Mouse (Mus musculus): ENCODE data around the gene Fcrla. TPM values are rescaled to one million over a fixed set of nuclear protein-coding genes. Genes with fewer than 3 reads are reported as not detected.

Gene Fcrla
- 17.8 TPM for polyA plus RNA-seq (2014; fragmentation: Illumina TruSeq; extraction: RNeasy Lipid Tissue Mini Kit (QIAGEN cat#74804); ENCODE audit: insufficient read depth, low read depth, low replicate concordance)

DNA sequence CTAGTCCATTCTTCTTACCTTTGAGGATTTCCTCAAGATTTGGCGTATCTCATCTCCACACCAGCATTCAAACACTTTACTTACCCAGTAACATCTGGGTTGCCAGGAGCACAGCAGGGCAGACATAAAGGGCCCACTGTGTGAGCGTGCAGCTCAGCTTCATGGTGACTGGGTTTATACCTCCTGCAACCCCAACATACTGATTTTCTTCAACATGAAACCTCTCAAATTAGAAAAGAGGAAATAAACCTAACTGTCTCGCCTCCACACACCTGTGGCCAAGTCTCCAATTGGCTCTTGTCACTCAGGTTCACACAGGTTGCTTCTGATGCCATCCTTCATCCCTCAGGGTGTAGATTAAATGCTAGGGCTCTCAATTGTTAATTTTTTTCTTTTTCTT is at the start of gene Fcrla:
Gene Fcrla, minus strand, starts transcription at position 206 of the 400 bp plus-strand sequence.

DNA sequence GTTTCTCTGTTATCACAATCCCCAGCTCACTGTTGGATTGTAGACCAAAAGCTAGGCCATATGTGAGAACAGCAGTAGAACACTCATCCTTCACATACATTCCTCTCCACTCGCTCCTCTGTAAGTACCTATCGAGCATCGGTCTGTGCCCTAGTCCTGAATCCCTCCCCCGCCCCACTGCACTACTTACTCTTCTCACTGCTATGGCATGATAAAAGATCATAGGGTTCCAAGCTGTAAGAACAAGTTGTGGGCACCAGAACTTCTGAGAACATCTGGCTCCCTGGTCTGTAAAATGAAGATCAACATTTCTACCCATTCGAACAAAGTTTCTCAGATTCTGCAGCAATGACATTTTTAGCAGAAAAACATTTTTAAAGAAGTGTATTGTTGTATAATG is 49.1 kb upstream of the Fcrla start, which contains the start of gene Fcgr2b:
Gene Fcgr2b, minus strand, starts transcription at position 101 of the 400 bp plus-strand sequence.

DNA sequence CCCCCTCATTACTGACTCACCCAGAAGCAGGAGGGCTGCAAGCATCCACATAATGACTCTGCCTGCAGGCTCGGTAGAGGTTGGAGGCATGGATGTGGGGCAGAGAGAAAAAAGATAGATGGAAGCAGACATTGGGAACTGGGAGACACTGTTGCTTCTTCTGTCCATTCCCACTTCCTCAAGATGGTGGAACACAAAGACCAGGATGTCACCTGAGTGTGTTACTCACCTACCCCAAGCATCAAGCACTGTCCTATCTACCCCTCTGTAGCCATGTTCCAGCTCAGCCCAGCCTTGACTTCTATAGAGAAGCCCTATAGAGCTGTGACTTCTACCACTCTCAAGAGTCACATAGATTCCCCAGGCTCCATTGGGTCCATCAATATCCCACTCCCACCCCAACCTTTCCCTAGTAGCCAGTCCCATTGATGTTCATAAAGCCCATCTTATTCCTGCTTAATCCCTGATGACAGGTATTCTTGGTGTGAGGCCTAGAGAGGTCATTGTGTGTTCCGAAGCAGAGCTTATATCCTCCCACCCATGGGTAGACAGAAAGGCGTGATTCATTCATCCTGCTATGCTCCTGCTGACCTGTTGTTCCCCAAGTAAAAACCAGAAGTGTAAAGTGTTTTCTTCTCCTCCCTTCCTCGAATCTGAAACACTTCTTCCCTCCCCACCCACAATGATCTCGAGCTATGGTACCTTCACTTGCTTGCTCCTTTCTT is 14.3 kb downstream of the Fcrla start, which contains the start of gene Fcrlb:
Gene Fcrlb, minus strand, starts transcription at position 51 of the 725 bp plus-strand sequence.

DNA sequence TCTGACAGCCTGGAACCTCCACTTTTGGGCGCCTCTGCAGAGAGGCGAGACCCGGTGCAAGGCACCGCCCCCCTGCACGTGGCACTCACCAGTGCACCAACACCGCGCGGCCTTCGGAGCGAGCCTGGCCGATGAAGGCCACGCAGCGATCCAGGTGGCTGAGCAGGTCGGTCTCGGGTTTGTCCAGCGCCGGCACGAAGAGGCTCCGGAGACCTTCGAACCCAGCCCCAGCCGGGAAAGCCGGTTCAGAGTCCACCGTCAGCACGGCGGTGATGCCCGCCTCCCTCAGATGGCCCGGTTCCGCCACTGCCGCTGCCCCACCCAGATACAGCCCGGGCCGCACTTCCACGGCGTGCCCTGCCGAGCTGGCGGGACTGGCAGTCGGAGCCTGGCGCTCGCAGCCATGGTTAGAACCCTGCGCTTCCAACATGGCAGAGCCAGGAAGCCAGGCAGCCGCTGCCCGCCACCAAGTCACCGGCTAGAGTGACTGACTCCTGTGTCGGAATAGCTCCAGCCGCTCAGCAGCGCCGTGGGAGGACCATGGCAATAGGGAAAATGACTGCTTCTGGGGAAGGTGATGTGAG is 42.3 kb downstream of the Fcrla start, which contains the start of the genes Gm26620 and Dusp12:
Gene Gm26620, plus strand, starts transcription at position 88 of the 584 bp plus-strand sequence.
Gene Dusp12, minus strand, starts transcription at position 563 of the 584 bp plus-strand sequence.

DNA sequence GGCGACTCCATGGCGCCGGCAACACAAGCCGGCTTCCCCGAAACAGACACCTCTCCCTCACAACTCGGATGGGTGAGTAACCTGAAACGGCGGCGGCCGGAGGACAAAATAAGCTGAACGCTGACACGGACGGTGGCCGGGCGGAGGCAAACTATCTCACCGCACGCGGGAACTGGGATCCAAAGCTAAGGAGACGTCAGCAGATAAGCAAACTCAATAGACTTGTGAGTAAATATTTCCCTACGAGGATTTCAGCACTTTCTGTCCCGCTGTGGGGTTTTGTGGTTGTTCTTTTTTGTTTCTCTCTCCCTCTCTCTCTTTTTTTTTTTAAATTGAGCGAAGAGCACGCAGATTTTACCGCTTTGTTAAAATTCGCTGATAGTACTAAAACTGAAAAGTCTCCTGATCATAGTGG is 59.7 kb downstream of the Fcrla start, which contains the start of gene Atf6:
Gene Atf6, minus strand, starts transcription at position 81 of the 415 bp plus-strand sequence.

Other genes starting within 250 kb of the Fcrla start
- 10.6 TPM for gene Atf6, start 59.8 kb downstream of the Fcrla start, polyA plus RNA-seq (2014; fragmentation: Illumina TruSeq; extraction: RNeasy Lipid Tissue Mini Kit (QIAGEN cat#74804); ENCODE audit: insufficient read depth, low read depth, low replicate concordance)
- not detected for gene Gm26620, start 42.5 kb downstream of the Fcrla start, polyA plus RNA-seq (2014; fragmentation: Illumina TruSeq; extraction: RNeasy Lipid Tissue Mini Kit (QIAGEN cat#74804); ENCODE audit: insufficient read depth, low read depth, low replicate concordance)
- gene Dusp12, start 42.0 kb downstream of the Fcrla start, polyA plus RNA-seq (2014; fragmentation: Illumina TruSeq; extraction: RNeasy Lipid Tissue Mini Kit (QIAGEN cat#74804); ENCODE audit: insufficient read depth, low read depth, low replicate concordance), result 14.9 TPM
- gene Fcrlb, start 14.6 kb downstream of the Fcrla start, polyA plus RNA-seq (2014; fragmentation: Illumina TruSeq; extraction: RNeasy Lipid Tissue Mini Kit (QIAGEN cat#74804); ENCODE audit: insufficient read depth, low read depth, low replicate concordance), result not detected
- 25.8 TPM for gene Fcgr2b, start 49.0 kb upstream of the Fcrla start, polyA plus RNA-seq (2014; fragmentation: Illumina TruSeq; extraction: RNeasy Lipid Tissue Mini Kit (QIAGEN cat#74804); ENCODE audit: insufficient read depth, low read depth, low replicate concordance)
- 11.0 TPM for gene Fcgr4, start 91.3 kb upstream of the Fcrla start, polyA plus RNA-seq (2014; fragmentation: Illumina TruSeq; extraction: RNeasy Lipid Tissue Mini Kit (QIAGEN cat#74804); ENCODE audit: insufficient read depth, low read depth, low replicate concordance)
- 45.4 TPM for gene Fcgr3, start 137.4 kb upstream of the Fcrla start, polyA plus RNA-seq (2014; fragmentation: Illumina TruSeq; extraction: RNeasy Lipid Tissue Mini Kit (QIAGEN cat#74804); ENCODE audit: insufficient read depth, low read depth, low replicate concordance)
- gene Cfap126, start 186.3 kb upstream of the Fcrla start, polyA plus RNA-seq (2014; fragmentation: Illumina TruSeq; extraction: RNeasy Lipid Tissue Mini Kit (QIAGEN cat#74804); ENCODE audit: insufficient read depth, low read depth, low replicate concordance), result 47.9 TPM
- 105 TPM for gene Sdhc, start 223.0 kb upstream of the Fcrla start, polyA plus RNA-seq (2014; fragmentation: Illumina TruSeq; extraction: RNeasy Lipid Tissue Mini Kit (QIAGEN cat#74804); ENCODE audit: insufficient read depth, low read depth, low replicate concordance)
- gene Mpz, start 223.1 kb upstream of the Fcrla start, polyA plus RNA-seq (2014; fragmentation: Illumina TruSeq; extraction: RNeasy Lipid Tissue Mini Kit (QIAGEN cat#74804); ENCODE audit: insufficient read depth, low read depth, low replicate concordance), result 6.1 TPM

All from lung, adult 10 weeks (tissue).